ENCODE assay signal across 8 mouse cellular contexts in genomic region chr17:64332770-64333096, GRCm38 (mm10). TPM values are rescaled to one million over a fixed set of nuclear protein-coding genes. Genes with fewer than 3 reads are reported as not detected.
A peak's percentile ranks its signal among the peaks of the same experiment; 100 is the strongest.
DNase-seq lines count a peak whose midpoint lies in the region; ATAC-seq and TF ChIP-seq lines count a peak whose summit lies in the region.

No protein-coding gene starts in this region.

- no peaks in the 10 kb centered on the region for H3K27me3 ChIP-seq in hindbrain, embryonic 12.5 days
- no peaks in the 10 kb centered on the region for H3K27me3 ChIP-seq in midbrain, embryonic 11.5 days (ENCODE audit: control insufficient read depth, insufficient read depth, low read length)

- ATAC-seq in hindbrain, embryonic 12.5 days (ENCODE audit: low FRiP score), result no peak
- ATAC-seq in midbrain, embryonic 11.5 days (ENCODE audit: low FRiP score), result no peak

- WGBS in hindbrain, embryonic 12.5 days, result 26% methylated on average over 5 of the region's 5 CpGs
- WGBS in midbrain, embryonic 11.5 days, result 27% methylated on average over 5 of the region's 5 CpGs

- intact Hi-C loops in left cerebral cortex, adult 2 months (cut with DNase I), result loop anchor here (5.0 kb wide), 2 partner anchors 195 to 470 kb away; partner anchors contain the start of genes A930002H24Rik and Fer

- TF ChIP-seq CTCF in left cerebral cortex, adult 2 months (IDR thresholded peaks at IDR 0.05), result no peak

- DNase-seq in left cerebral cortex, adult 2 months (ENCODE audit: extremely low spot score in 1 of 2, low spot score in 2 of 2), result no peak
- DNase-seq in left cerebral cortex, adult 9 months (ENCODE audit: low spot score in 2 of 2), result no peak
- peak; percentile 82 for DNase-seq in brain, adult 2 months (ENCODE audit: low read depth, low spot score)
- DNase-seq in midbrain, embryonic 11.5 days (ENCODE audit: low spot score, missing footprints), result no peak
- no peak for DNase-seq in layer of hippocampus, adult 8-10 months (ENCODE audit: low spot score in 2 of 2)
- no peak for DNase-seq in ovary, postnatal 36 days (ENCODE audit: low spot score)
- no peak for DNase-seq in spleen, postnatal 14 days (ENCODE audit: low spot score in 2 of 2)

- peak overlapping the region; percentile 58 for H3K9ac ChIP-seq in hindbrain, embryonic 12.5 days
- H3K9ac ChIP-seq in midbrain, embryonic 11.5 days (ENCODE audit: low read length), result peak overlapping the region; percentile 65

- 0 out of 2 replicates have a peak, but pooled peaks cover 2% of the 10 kb centered on the region for H3K36me3 ChIP-seq in hindbrain, embryonic 12.5 days
- H3K36me3 ChIP-seq in midbrain, embryonic 11.5 days (ENCODE audit: control insufficient read depth, insufficient read depth, low read length), result no peaks in the 10 kb centered on the region

- no peaks in the 10 kb centered on the region for H3K9me3 ChIP-seq in hindbrain, embryonic 12.5 days (replicated peaks)
- no peaks in the 10 kb centered on the region for H3K9me3 ChIP-seq in midbrain, embryonic 11.5 days (ENCODE audit: control insufficient read depth, low read length)

- peak overlapping the region; percentile 70 for H3K4me3 ChIP-seq in left cerebral cortex, adult 2 months
- H3K4me3 ChIP-seq in hindbrain, embryonic 12.5 days, result peak overlapping the region; percentile 93
- H3K4me3 ChIP-seq in midbrain, embryonic 11.5 days (ENCODE audit: low read depth, low read length), result peak overlapping the region; percentile 95

- peak overlapping the region; percentile 68 for H3K4me2 ChIP-seq in hindbrain, embryonic 12.5 days (replicated peaks)
- H3K4me2 ChIP-seq in midbrain, embryonic 11.5 days, result peak overlapping the region; percentile 84

- H3K27ac ChIP-seq in left cerebral cortex, adult 2 months, result peak overlapping the region; percentile 97
- peak overlapping the region; percentile 90 for H3K27ac ChIP-seq in hindbrain, embryonic 12.5 days
- peak overlapping the region; percentile 44; the same call in 1 of the 2 replicates for H3K27ac ChIP-seq in midbrain, embryonic 11.5 days (ENCODE audit: low read depth, low read length)

- peaks cover 8% of the 10 kb centered on the region for H3K4me1 ChIP-seq in hindbrain, embryonic 12.5 days
- H3K4me1 ChIP-seq in midbrain, embryonic 11.5 days (ENCODE audit: control insufficient read depth, insufficient read depth, low read length), result peaks cover 9% of the 10 kb centered on the region; the same call in 1 of the 2 replicates

RNA-seq across cellular contexts. Expression of gene Pja2, which starts 1.0 kb away (rescaled TPM):
- 100 to 1,000 TPM; 409 to 438 TPM for total RNA-seq in left cerebral cortex, adult 2 months (2021)
- 107 and 115 TPM in 2 replicates for polyA plus RNA-seq in hindbrain, embryonic 12.5 days (2016; fragmentation: Nextera tagmentation; extraction: Ambion mirVana)
- polyA plus RNA-seq in midbrain, embryonic 11.5 days (2014; fragmentation: Nextera tagmentation; extraction: Ambion mirVana), result 83.6 and 95.4 TPM in 2 replicates
- total RNA-seq in layer of hippocampus, adult 8-10 months (2022), result 100 to 1,000 TPM; 410 to 478 (median 439) TPM

Comparison
In these comparisons a context has a peak if more than half of its experiments do, and no peak if none do; other contexts are left out.
1. H3K27ac ChIP-seq: peak in every context shown above with its lines; median percentile 97 in left cerebral cortex, adult 2 months; 90 in hindbrain, embryonic 12.5 days; 44 in midbrain, embryonic 11.5 days.